Mouse (Mus musculus) lung, adult 2 months (tissue): Measurements from ENCODE around the gene Akp3. TPM values are rescaled to one million over a fixed set of nuclear protein-coding genes. Genes with fewer than 3 reads are reported as not detected.

Experiments
- DNase-seq: peaks from one replicate; pipeline ENCODE4 v3.0.0; 2022
- H3K4me1 ChIP-seq: fragments of 200-500 bp; 2 replicates; pipeline ENCODE4 v1.6.1; 2011; ENCODE audit warnings: low read length; ENCODE audit not compliant: control insufficient read depth, insufficient read depth
- H3K4me3 ChIP-seq: fragments of 200-500 bp; replicated peaks from 2 replicates; pipeline ENCODE3; 2011; ENCODE audit warnings: low read depth, mild to moderate bottlenecking, control low read depth, low read length; ENCODE audit errors: extremely low read depth
- CTCF ChIP-seq: fragments of 200-500 bp; IDR thresholded peaks from 2 replicates; pipeline ENCODE4 v1.5.1; 2011; ENCODE audit warnings: mild to moderate bottlenecking, low read length, control low read depth; ENCODE audit not compliant: insufficient read depth
- POLR2A ChIP-seq: fragments of 200-500 bp; IDR thresholded peaks from 2 replicates; pipeline ENCODE4 v1.6.1; 2011; ENCODE audit warnings: low read depth, mild to moderate bottlenecking, control low read depth, low read length, borderline replicate concordance; ENCODE audit errors: extremely low read depth
- WGBS: fragments of 180-500 bp; shearing (Covaris S2); methylation state at CpG from one replicate; pipeline ENCODE4 v1.1.7; 2018; 5-methylcytosine and 5-hydroxymethylcytosine counted together
- polyA plus RNA-seq: library from polyadenylated mRNA; depleted of rRNA; stranded (reverse); fragments of >200 nt; gene quantifications from 2 replicates; pipeline ENCODE4 v1.2.3, GENCODE M21; 2012

Akp3 gene
- polyA plus RNA-seq, 1 experiment: not detected

DNA sequence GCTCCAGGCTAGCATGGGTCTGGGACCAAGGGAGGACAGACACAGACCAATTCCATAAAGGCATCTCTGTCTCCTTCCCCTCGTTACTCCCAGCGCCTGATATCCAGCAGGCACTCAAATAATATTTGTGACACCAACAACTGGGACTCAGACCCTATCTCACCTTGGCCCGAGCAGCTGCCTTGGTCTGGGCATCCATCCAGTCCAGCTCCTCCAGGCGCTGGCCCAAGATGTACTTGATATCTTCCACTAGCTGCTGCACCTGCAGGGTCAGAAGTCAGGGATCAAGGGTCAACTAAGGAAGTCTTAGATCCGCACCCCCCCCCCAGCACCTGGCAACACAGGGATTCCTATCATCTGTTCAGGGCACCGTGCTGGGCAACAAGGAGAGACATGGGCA, 26.5 kb downstream of the Akp3 start:
- Histone ChIP-seq H3K4me1 (no peaks in the 10 kb centered on the region), H3K4me3 (no peak overlapping the region)
- no peak for DNase-seq
- WGBS: 83% methylated on average over 6 of the region's 6 CpGs
- no peak for TF ChIP-seq POLR2A
- TF ChIP-seq CTCF: no peak

DNA sequence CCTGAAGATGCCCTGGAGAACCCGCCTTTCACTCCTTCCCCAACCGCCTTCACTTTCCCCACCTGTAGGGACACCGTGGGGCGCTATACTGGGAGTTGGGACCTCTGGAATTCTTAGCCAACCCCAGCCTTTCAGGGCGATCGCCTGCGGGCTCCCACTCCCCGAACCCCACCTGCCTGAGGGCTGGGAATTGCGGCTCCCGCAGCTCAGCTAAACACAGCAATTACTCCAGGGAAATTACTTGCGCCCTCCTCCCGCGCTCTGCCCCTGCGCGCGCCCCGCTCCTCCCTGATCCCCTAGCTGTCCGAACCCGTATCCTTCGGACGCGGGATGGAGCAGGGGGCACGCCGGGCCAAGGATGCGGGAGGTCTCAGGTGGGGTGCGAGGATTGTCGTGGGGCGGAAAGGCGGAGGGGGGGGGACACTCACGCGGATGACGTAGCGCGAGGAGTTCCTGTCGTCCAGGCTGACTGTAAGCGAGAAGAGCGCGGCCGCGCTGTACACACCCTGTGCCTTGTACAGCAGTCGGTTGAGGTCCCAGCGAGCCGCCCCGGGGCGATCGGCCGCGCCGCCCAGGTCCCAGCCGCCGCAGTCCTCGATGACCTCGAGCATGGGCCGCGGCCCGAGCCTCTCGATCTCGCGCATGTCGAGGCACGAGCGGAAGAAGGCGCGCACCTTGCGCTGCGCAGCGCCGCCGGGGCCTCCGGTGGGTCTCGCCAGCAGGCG, 29.2 kb downstream of the Akp3 start:
- no peak for TF ChIP-seq CTCF
- no peak for TF ChIP-seq POLR2A
- no peak overlapping the region for H3K4me3 ChIP-seq
- no peak for DNase-seq
- 2% methylated on average over 69 of the region's 72 CpGs for WGBS
- no peaks in the 10 kb centered on the region for H3K4me1 ChIP-seq

DNA sequence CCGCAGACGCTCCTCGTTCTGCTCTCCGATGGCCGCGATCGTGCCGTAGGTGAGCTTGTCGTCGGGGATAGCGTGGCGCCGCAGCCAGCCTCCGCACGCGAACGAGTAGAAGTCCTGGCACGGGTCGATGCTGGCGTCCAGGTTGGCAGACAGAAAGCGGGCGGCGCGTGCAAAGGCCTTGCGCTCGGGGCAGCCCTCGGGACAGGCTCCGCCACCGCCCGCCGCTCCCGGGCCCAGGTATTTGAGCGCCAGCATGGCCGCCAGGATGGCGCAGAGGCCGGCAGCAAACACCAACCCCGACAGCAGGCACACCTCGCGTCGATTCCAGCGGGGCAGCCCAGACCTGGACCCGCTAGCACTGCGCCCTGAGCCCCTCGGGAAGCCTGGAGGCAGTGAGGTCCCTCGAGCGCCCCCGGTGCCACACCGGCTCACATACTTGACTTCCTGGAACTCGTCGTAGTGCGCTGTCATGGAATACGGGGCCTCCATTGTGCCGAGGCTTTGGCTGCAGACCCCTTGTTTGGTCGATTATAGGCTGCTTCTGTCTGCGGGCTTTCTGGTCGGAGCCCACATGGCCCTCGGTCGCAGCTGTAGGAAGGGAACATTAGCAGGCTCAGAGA, 29.8 kb downstream of the Akp3 start:
- no peak overlapping the region for H3K4me3 ChIP-seq
- WGBS: 3% methylated on average over 58 of the region's 58 CpGs
- no peak for DNase-seq
- H3K4me1 ChIP-seq: no peaks in the 10 kb centered on the region
- TF ChIP-seq CTCF: no peak
- TF ChIP-seq POLR2A: no peak

DNA sequence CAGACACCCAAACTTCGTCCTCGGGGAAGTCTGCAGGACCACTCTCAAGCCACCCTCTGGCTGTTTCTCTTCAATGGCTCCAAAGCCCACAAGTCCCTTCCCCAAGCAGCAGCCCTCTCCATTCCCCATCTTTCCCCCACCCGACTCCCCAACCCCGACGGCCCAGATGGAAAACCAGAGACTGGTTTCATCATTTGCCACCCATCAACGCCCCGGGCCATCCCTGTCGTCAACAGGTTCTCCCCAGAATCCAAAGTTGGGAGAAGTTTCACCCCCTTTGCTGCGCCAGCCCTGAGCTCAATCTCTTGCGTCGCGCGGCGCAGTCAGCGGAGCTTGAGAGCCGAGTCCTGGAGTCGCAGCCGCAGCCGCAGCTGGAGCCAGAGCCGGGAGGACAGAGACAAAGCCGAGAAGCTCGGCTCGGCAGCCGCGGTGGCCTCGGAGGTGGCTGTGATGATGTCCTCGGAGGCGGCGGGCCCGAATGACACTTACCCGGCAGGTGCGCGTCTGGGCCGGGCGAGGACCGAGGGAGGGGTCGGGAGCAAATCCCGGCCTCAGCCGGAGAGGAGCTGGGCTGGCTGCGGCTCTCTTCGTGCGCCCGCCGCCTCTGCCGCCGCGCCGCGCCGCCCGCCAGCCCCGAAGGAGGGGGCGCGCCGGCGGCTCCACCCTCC, 30.9 kb downstream of the Akp3 start:
- 1% methylated on average over 50 of the region's 56 CpGs for WGBS
- no peaks in the 10 kb centered on the region for H3K4me1 ChIP-seq
- TF ChIP-seq CTCF (no peak), POLR2A (no peak)
- no peak for DNase-seq
- H3K4me3 ChIP-seq: no peak overlapping the region

DNA sequence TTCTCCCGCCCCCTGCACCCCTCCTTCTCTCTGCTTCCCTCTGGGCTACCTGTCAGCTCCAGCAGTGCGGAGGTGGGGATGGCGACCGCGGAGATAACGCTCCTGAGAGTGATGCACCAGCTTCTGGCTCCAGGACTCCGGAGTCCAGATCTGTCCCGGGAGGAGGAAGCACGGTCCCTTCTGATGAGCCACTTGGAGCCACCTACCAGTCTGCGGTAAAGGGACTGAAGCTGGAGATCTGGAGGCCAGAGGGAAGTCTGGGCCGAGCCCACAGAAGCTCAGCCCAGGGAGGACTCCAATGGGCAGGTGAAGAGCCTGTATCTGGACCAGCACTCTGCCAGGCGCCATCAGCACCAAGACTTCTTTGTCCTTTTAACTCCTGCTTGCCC, 31.4 kb downstream of the Akp3 start, which contains the start of gene Ecel1:
Ecel1 (minus strand) TSS at position 323 of the 389 bp plus-strand sequence.
- WGBS: 3% methylated on average over 12 of the region's 12 CpGs
- Histone ChIP-seq H3K4me1 (no peaks in the 10 kb centered on the region), H3K4me3 (no peak within 1 kb of the TSS)
- DNase-seq: no peak
- TF ChIP-seq CTCF (no peak), POLR2A (no peak)

DNA sequence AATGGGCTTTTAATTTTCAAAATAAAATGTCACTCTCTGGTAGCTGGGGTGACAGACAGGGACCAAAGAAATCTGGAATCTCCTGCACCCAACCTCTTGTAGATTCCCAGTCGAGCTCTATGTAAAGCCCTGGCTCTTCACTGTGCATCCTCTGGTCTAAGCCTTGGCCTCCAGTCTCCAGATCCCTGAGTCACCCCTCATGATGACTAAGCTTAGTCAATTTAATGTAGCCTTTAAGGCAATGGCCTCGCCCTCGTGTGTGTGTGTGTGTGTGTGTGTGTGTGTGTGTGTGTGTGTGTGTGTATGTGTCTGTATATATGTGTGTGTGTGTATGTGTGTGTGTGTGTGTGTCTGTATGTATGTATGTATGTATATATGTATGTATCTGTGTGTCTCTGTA, 34.6 kb downstream of the Akp3 start:
- WGBS: 57% methylated on average over 3 of the region's 3 CpGs
- Histone ChIP-seq H3K4me3 (no peak overlapping the region), H3K4me1 (no peaks in the 10 kb centered on the region)
- no peak for TF ChIP-seq POLR2A
- DNase-seq: no peak

DNA sequence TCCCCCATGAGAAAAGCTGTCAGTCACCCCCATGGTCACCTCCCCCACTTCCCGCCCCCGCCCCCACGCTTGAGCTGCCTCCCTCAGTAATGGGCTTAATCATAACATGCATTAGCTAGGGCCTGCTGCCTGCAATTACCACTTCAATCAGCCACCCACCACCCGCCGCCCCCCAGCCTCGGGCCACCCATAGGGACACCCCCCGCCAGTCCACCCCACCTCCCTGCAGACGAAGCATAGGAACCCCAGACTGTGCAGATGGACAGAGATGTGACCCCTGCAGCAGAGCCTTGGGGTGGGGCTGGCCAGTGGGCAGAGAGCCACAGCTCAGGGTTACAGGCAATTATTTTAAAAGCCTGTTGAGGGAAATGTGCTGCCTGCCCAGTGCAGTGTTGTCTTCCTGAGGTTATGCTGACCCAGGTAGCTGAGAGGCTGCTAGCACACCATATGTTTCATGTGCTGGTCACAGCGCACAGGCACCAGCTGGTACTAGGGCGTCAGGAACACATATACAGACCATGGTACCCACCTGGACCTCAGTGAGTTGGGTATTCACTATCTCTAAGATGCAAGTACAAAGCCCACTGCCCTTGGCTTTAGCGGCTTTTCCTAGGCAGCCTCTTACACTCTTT, 39.5 kb downstream of the Akp3 start:
- 33% methylated on average over 11 of the region's 11 CpGs for WGBS
- no peak overlapping the region for H3K4me3 ChIP-seq

DNA sequence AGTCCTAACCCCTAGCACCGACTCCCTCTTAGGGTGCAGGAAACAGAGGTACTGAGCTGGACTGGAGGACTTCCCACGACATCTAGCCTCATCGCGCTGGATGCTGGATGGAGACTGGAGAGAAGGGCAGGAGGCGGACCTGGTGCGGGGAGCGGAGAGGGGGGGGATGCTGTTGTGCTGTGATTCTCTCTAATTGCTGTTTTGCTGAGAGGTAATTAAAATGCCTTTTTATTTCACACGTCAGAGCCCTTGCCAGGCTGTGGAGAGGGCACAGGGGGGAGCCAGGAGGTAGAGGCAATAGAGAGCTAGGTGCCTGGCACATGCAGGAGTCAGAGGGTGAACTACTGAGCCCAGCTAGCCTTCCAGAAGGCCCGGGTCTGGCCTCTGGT, 40.0 kb downstream of the Akp3 start:
- Histone ChIP-seq H3K4me1 (no peaks in the 10 kb centered on the region), H3K4me3 (no peak overlapping the region)
- WGBS: 51% methylated on average over 9 of the region's 9 CpGs
- no peak for DNase-seq
- TF ChIP-seq CTCF (no peak), POLR2A (no peak)

More for the DNA sequence above, 39.5 kb downstream of the Akp3 start:
- TF ChIP-seq POLR2A: no peak
- no peak for TF ChIP-seq CTCF
- DNase-seq: no peak
- H3K4me1 ChIP-seq: no peaks in the 10 kb centered on the region

DNA sequence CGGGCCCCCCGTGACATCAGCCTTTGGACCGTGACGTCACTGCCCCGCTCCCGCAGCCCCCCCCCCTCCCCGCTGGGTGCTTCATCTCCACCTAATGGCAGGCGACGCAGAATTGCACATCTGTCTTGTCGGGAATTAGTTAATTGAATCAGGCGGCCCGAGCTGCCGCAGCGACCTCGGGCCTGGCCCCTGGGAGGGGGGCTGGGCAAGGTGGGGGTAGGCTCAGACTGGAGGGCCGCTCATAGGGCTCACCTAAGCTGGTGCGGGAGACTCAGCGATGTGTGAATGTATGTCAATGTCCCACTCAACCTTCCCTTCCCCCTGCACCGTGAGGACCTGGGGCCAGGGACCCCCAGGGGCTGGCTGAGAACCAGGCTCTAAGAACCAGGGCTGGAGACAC, 45.7 kb downstream of the Akp3 start:
- Histone ChIP-seq H3K4me1 (no peaks in the 10 kb centered on the region), H3K4me3 (no peak overlapping the region)
- WGBS: 15% methylated on average over 19 of the region's 19 CpGs
- TF ChIP-seq POLR2A (no peak), CTCF (no peak)
- DNase-seq: no peak

DNA sequence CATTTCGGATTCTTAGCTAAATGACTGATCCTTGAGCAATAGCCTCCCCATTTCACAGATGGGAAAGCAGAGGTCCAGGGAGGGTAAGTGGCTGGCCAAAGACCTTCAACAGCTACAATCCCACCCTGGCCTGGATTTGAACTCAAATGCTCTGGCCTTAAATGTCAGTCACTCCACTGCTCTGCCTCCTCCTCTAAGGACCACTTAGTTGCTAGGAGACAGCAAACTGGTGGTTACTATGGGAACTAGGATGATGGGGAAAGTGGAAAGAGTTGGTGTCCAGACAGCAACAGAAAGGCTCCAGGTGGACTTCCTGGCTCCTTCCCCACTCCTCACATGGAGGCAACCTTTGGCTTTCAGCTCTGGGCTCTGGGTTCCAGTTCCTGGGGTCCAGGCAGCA, 46.5 kb downstream of the Akp3 start:
- 76% methylated on average over 1 of the region's 1 CpGs for WGBS
- DNase-seq: no peak
- Histone ChIP-seq H3K4me3 (no peak overlapping the region), H3K4me1 (no peaks in the 10 kb centered on the region)
- TF ChIP-seq POLR2A (no peak), CTCF (no peak)
